Mouse (Mus musculus): ENCODE results near the gene Olfr410.

DNA sequence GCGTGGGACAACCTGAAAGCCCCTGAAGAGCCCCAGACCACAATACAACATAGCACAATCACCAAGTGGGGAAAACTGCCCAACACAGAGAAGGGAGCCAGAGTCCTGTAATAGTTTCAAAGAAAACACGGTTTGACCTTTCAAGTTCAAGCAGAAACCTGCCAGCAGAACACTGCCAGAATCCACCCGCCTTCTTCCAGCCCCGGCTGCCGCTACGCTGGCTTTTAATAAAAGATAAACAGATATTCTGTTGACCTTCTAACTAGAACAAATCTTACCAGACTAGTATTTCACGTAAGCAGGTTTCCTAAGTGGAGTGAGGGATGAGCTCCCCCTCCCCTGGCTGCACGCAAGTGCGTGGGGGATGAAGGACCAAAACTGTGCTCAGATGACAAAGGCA is 47.8 kb upstream of the Olfr410 start:
- TF ChIP-seq CTCF (IDR thresholded peaks at IDR 0.05; ENCODE audit: low read depth, low read length) (no peak), POLR2A (IDR thresholded peaks at IDR 0.05; ENCODE audit: borderline replicate concordance, low read depth, low read length) (no peak)
